Mouse (Mus musculus): Measurements from ENCODE around the gene Ndufs1. TPM values are rescaled to one million over a fixed set of nuclear protein-coding genes. Genes with fewer than 3 reads are reported as not detected.

Gene Ndufs1
- polyA plus RNA-seq, 1 experiment from 2014 or later, result 128 TPM

GRCm38 (mm10) chr1:63114136-63114781, 62.4 kb downstream of the Ndufs1 start, which contains the start of gene Ino80d:
Gene Ino80d, minus strand, starts transcription at chr1:63114667.
- WGBS, result 0% methylated on average over 41 of the region's 42 CpGs

GRCm38 (mm10) chr1:63113274-63114135, 63.1 kb downstream of the Ndufs1 start:
- WGBS, result 1% methylated on average over 53 of the region's 92 CpGs
- peak; percentile 41 for ATAC-seq
- Histone ChIP-seq H3K9ac (replicated peaks; ENCODE audit: low read depth, low read length) (peak overlapping the region; percentile 100), H3K9me3 (ENCODE audit: control insufficient read depth, low read length) (no peaks in the 10 kb centered on the region), H3K4me1 (replicated peaks; ENCODE audit: control insufficient read depth, insufficient read depth, low read length) (peaks cover 27% of the 10 kb centered on the region), H3K36me3 (ENCODE audit: control insufficient read depth, insufficient read depth) (0 out of 2 replicates have a peak, but pooled peaks cover 2% of the 10 kb centered on the region), H3K27ac (ENCODE audit: low read length) (peak overlapping the region; percentile 86), H3K27me3 (replicated peaks; ENCODE audit: control insufficient read depth, insufficient read depth, low read length) (no peaks in the 10 kb centered on the region), H3K4me3 (replicated peaks; ENCODE audit: low read length) (peak overlapping the region; percentile 90), H3K4me2 (ENCODE audit: low read length) (peak overlapping the region; percentile 94)

More at GRCm38 (mm10) chr1:63114136-63114781, 62.4 kb downstream of the Ndufs1 start, which contains the start of gene Ino80d:
- Histone ChIP-seq H3K4me1 (replicated peaks; ENCODE audit: control insufficient read depth, insufficient read depth, low read length) (peaks cover 27% of the 10 kb centered on the region), H3K4me3 (replicated peaks; ENCODE audit: low read length) (peak within 1 kb of the TSS; percentile 90), H3K36me3 (ENCODE audit: control insufficient read depth, insufficient read depth) (0 out of 2 replicates have a peak, but pooled peaks cover 2% of the 10 kb centered on the region), H3K27ac (ENCODE audit: low read length) (peak within 1 kb of the TSS; percentile 86), H3K9me3 (ENCODE audit: control insufficient read depth, low read length) (no peaks in the 10 kb centered on the region), H3K27me3 (replicated peaks; ENCODE audit: control insufficient read depth, insufficient read depth, low read length) (no peaks in the 10 kb centered on the region), H3K4me2 (ENCODE audit: low read length) (peak within 1 kb of the TSS; percentile 94), H3K9ac (replicated peaks; ENCODE audit: low read depth, low read length) (peak within 1 kb of the TSS; percentile 100)
- ATAC-seq, result peak; percentile 94

GRCm38 (mm10) chr1:63112865-63113261, 63.8 kb downstream of the Ndufs1 start:
- Histone ChIP-seq H3K27ac (ENCODE audit: low read length) (peak overlapping the region; percentile 86), H3K36me3 (ENCODE audit: control insufficient read depth, insufficient read depth) (no peaks in the 10 kb centered on the region), H3K4me2 (ENCODE audit: low read length) (peak overlapping the region; percentile 94), H3K27me3 (replicated peaks; ENCODE audit: control insufficient read depth, insufficient read depth, low read length) (no peaks in the 10 kb centered on the region), H3K9me3 (ENCODE audit: control insufficient read depth, low read length) (no peaks in the 10 kb centered on the region), H3K4me1 (replicated peaks; ENCODE audit: control insufficient read depth, insufficient read depth, low read length) (peaks cover 27% of the 10 kb centered on the region), H3K9ac (replicated peaks; ENCODE audit: low read depth, low read length) (peak overlapping the region; percentile 100), H3K4me3 (replicated peaks; ENCODE audit: low read length) (peak overlapping the region; percentile 90)
- no peak for ATAC-seq
- 3% methylated on average over 11 of the region's 11 CpGs for WGBS

GRCm38 (mm10) chr1:63112151-63112864, 64.3 kb downstream of the Ndufs1 start:
- H3K27ac ChIP-seq (ENCODE audit: low read length), result no peak overlapping the region; the same call in 1 of the 2 replicates
- no peaks in the 10 kb centered on the region for H3K36me3 ChIP-seq (ENCODE audit: control insufficient read depth, insufficient read depth)
- H3K4me3 ChIP-seq (replicated peaks; ENCODE audit: low read length), result peak overlapping the region; percentile 90
- H3K9me3 ChIP-seq (ENCODE audit: control insufficient read depth, low read length), result no peaks in the 10 kb centered on the region
- 35% methylated on average over 8 of the region's 8 CpGs for WGBS
- ATAC-seq, result no peak
- H3K27me3 ChIP-seq (replicated peaks; ENCODE audit: control insufficient read depth, insufficient read depth, low read length), result no peaks in the 10 kb centered on the region
- peak overlapping the region; percentile 100 for H3K9ac ChIP-seq (replicated peaks; ENCODE audit: low read depth, low read length)
- peak overlapping the region; percentile 94 for H3K4me2 ChIP-seq (ENCODE audit: low read length)
- H3K4me1 ChIP-seq (replicated peaks; ENCODE audit: control insufficient read depth, insufficient read depth, low read length), result peaks cover 27% of the 10 kb centered on the region

- WGBS, result 50% methylated on average over 7 of the region's 7 CpGs
- H3K4me1 ChIP-seq (replicated peaks; ENCODE audit: control insufficient read depth, insufficient read depth, low read length), result peaks cover 21% of the 10 kb centered on the region
- H3K4me3 ChIP-seq (replicated peaks; ENCODE audit: low read length), result no peak overlapping the region
- no peaks in the 10 kb centered on the region for H3K9me3 ChIP-seq (ENCODE audit: control insufficient read depth, low read length)
- H3K27ac ChIP-seq (ENCODE audit: low read length), result no peak overlapping the region
- ATAC-seq, result no peak
- H3K36me3 ChIP-seq (ENCODE audit: control insufficient read depth, insufficient read depth), result no peaks in the 10 kb centered on the region
- no peaks in the 10 kb centered on the region for H3K27me3 ChIP-seq (replicated peaks; ENCODE audit: control insufficient read depth, insufficient read depth, low read length)
- no peak overlapping the region for H3K4me2 ChIP-seq (ENCODE audit: low read length)
- no peak overlapping the region for H3K9ac ChIP-seq (replicated peaks; ENCODE audit: low read depth, low read length)
These were observed 65.9 kb downstream of the Ndufs1 start for GRCm38 (mm10) chr1:63110536-63111285.

- Histone ChIP-seq H3K4me1 (replicated peaks; ENCODE audit: control insufficient read depth, insufficient read depth, low read length) (peaks cover 13% of the 10 kb centered on the region), H3K27ac (ENCODE audit: low read length) (no peak overlapping the region), H3K36me3 (ENCODE audit: control insufficient read depth, insufficient read depth) (peaks cover 4% of the 10 kb centered on the region; the same call in 1 of the 2 replicates), H3K4me3 (replicated peaks; ENCODE audit: low read length) (no peak overlapping the region), H3K4me2 (ENCODE audit: low read length) (no peak overlapping the region), H3K9ac (replicated peaks; ENCODE audit: low read depth, low read length) (no peak overlapping the region), H3K27me3 (replicated peaks; ENCODE audit: control insufficient read depth, insufficient read depth, low read length) (no peaks in the 10 kb centered on the region), H3K9me3 (ENCODE audit: control insufficient read depth, low read length) (no peaks in the 10 kb centered on the region)
- no peak for ATAC-seq
- 77% methylated on average over 6 of the region's 6 CpGs for WGBS
These were observed 68.9 kb downstream of the Ndufs1 start for GRCm38 (mm10) chr1:63107614-63108327.

GRCm38 (mm10) chr1:63102758-63103451, 73.7 kb downstream of the Ndufs1 start:
- no peak overlapping the region for H3K9ac ChIP-seq (replicated peaks; ENCODE audit: low read depth, low read length)
- H3K27ac ChIP-seq (ENCODE audit: low read length), result no peak overlapping the region
- no peaks in the 10 kb centered on the region for H3K9me3 ChIP-seq (ENCODE audit: control insufficient read depth, low read length)
- peaks cover 14% of the 10 kb centered on the region for H3K36me3 ChIP-seq (ENCODE audit: control insufficient read depth, insufficient read depth)
- no peaks in the 10 kb centered on the region for H3K27me3 ChIP-seq (replicated peaks; ENCODE audit: control insufficient read depth, insufficient read depth, low read length)
- 92% methylated on average over 12 of the region's 12 CpGs for WGBS
- no peak for ATAC-seq
- H3K4me1 ChIP-seq (replicated peaks; ENCODE audit: control insufficient read depth, insufficient read depth, low read length), result no peaks in the 10 kb centered on the region
- no peak overlapping the region for H3K4me3 ChIP-seq (replicated peaks; ENCODE audit: low read length)
- no peak overlapping the region for H3K4me2 ChIP-seq (ENCODE audit: low read length)

GRCm38 (mm10) chr1:63100196-63100595, 76.4 kb downstream of the Ndufs1 start:
- Histone ChIP-seq H3K4me1 (replicated peaks; ENCODE audit: control insufficient read depth, insufficient read depth, low read length) (no peaks in the 10 kb centered on the region), H3K36me3 (ENCODE audit: control insufficient read depth, insufficient read depth) (peaks cover 14% of the 10 kb centered on the region), H3K9ac (replicated peaks; ENCODE audit: low read depth, low read length) (no peak overlapping the region), H3K9me3 (ENCODE audit: control insufficient read depth, low read length) (no peaks in the 10 kb centered on the region), H3K27ac (ENCODE audit: low read length) (no peak overlapping the region), H3K4me3 (replicated peaks; ENCODE audit: low read length) (no peak overlapping the region), H3K4me2 (ENCODE audit: low read length) (no peak overlapping the region), H3K27me3 (replicated peaks; ENCODE audit: control insufficient read depth, insufficient read depth, low read length) (no peaks in the 10 kb centered on the region)
- ATAC-seq, result no peak
- WGBS, result 90% methylated on average over 8 of the region's 8 CpGs

All from forebrain, embryonic 16.5 days (tissue).